Mouse (Mus musculus) hindbrain, embryonic 14.5 days (tissue): ENCODE measurements around the gene Mpo. TPM values are rescaled to one million over a fixed set of nuclear protein-coding genes. Genes with fewer than 3 reads are reported as not detected.

Experiments
- ATAC-seq: fragments of 200-750 bp; cut with Nextera tagmentation; 2 replicates; pipeline ENCODE4 v1.8.0; 2017; ENCODE audit warnings: moderate number of reproducible peaks, mild to moderate bottlenecking, moderate TSS enrichment, moderate library complexity; ENCODE audit not compliant: low FRiP score
- DNase-seq: peaks from one replicate; pipeline ENCODE4 v3.0.0-alpha.2; 2015; ENCODE audit warnings: low spot score
- H3K27ac ChIP-seq: fragments of 300-500 bp; sonication (generic); 2 replicates; pipeline ENCODE4 v1.5.1; 2014; ENCODE audit warnings: mild to moderate bottlenecking, moderate library complexity
- H3K27me3 ChIP-seq: fragments of 300-500 bp; sonication (generic); 2 replicates; pipeline ENCODE4 v1.6.1; 2014; ENCODE audit warnings: mild to moderate bottlenecking, low read length, mixed read lengths; ENCODE audit not compliant: control insufficient read depth, insufficient read depth
- H3K36me3 ChIP-seq: fragments of 300-500 bp; sonication (generic); replicated peaks from 2 replicates; pipeline ENCODE4 v1.6.1; 2014; ENCODE audit not compliant: control insufficient read depth, insufficient read depth
- H3K4me1 ChIP-seq: fragments of 300-500 bp; sonication (generic); replicated peaks from 2 replicates; pipeline ENCODE4 v1.6.1; 2014; ENCODE audit warnings: antibody characterized with exemption, low read length, mixed read lengths; ENCODE audit not compliant: control insufficient read depth, insufficient read depth
- H3K4me2 ChIP-seq: fragments of 300-500 bp; sonication (generic); replicated peaks from 2 replicates; pipeline ENCODE4 v1.6.1; 2014; ENCODE audit warnings: mild to moderate bottlenecking, moderate library complexity
- H3K4me3 ChIP-seq: fragments of 300-500 bp; sonication (generic); replicated peaks from 2 replicates; pipeline ENCODE4 v1.5.1; 2014; ENCODE audit warnings: mild to moderate bottlenecking, low read length
- H3K9ac ChIP-seq: fragments of 300-500 bp; sonication (generic); 2 replicates; pipeline ENCODE4 v1.6.1; 2014
- H3K9me3 ChIP-seq: fragments of 300-500 bp; sonication (generic); 2 replicates; pipeline ENCODE4 v1.6.1; 2016; ENCODE audit warnings: low read length; ENCODE audit not compliant: control insufficient read depth
- whole genome bisulfite sequencing: fragments of 180-500 bp; shearing (Covaris S2); extraction: QIAGEN DNeasy Blood & Tissue Kit; methylation state at CpG from one replicate; pipeline ENCODE4 v1.1.7; 2014; 5-methylcytosine and 5-hydroxymethylcytosine counted together
- polyA plus RNA-seq: library from polyadenylated mRNA; unstranded; fragments of >200 nt; fragmentation: Nextera tagmentation; extraction: Ambion mirVana; gene quantifications from 2 replicates; pipeline ENCODE4 v1.2.1, GENCODE M21; 2014

Gene Mpo
- polyA plus RNA-seq, 1 experiment from 2014 or later, result 0.88 TPM

DNA sequence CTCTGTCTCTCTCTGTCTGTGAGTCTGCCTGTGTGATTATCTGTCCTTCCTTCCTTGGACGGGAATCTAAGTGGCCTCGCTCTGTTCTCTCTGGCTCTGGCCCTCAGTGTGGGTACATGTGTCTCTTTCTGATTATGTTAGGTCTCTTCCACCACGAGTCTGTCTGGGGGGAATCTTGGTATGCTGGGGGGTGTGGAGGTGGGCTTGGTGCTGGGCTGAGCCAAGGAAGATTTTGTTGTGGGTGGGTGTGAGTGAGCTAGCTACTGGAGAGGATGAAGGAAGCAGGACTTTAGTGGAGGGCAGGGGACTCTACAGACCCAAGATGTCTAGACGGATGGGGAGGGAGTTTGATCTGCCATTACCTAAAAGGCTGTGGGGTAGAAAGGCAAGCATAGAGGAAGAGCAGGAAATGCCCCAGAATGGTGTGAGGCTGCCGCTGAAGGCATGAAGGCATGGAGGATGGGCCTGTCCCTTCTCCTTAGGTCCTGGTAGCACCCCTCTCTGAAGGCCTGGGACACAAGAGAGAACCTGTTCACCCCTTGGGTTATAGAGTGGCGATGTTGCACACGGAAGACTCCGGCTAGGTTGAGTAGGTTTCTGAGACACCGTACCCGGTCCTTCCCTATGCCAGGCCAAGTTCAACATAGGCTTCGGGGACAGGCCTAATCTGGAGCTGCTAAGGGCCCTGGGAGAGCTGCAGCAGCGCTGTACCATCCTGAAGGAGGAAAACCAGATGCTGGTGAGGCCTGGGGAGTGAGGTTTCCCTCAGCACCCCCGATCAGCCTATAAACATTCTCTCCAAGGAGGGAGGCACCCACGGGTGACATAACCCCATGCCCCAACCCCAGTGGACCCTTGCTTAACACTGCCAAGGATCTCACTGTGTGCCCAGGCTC lies 31.3 kb upstream of the Mpo start:
- ATAC-seq, result no peak
- Histone ChIP-seq H3K27ac (no peak overlapping the region), H3K4me1 (peaks cover 42% of the 10 kb centered on the region), H3K27me3 (peaks cover 3% of the 10 kb centered on the region; the same call in 1 of the 2 replicates), H3K9me3 (no peaks in the 10 kb centered on the region), H3K36me3 (peaks cover 9% of the 10 kb centered on the region), H3K4me3 (peak overlapping the region; percentile 73), H3K9ac (peak overlapping the region; percentile 71), H3K4me2 (peak overlapping the region; percentile 94)
- WGBS, result 75% methylated on average over 14 of the region's 14 CpGs
- DNase-seq, result no peak

DNA sequence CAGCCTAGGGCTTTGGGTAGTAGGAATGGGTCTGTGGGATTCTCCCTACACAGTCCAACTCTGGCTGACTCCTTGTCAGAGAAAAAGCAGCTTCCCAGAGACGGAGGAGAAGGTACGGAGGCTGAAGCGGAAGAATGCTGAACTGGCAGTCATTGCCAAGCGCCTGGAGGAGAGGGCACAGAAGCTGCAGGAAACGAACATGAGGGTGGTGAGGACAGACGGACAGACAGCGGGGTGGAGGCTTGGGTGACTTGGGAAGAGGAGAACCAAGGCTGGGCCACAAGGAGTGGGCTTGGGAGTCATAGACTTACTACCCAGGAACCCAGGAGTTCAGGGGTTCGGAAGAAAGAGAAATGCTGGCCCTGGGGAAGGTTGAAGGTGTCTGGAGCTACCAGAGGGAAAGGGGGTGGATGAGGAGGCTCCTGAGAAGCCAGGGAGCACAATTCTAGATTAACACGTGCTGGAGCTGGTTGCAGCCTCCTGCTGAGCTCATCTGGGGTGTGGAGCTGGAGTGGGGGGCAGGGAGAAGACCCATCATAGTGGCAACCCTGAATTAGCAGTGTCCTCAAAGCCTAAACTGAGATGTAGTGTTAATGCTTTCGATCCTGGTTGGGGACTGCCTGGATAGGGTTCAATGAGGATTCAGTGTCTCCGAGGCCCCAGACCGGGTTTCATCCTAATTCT lies 30.5 kb upstream of the Mpo start:
- WGBS, result 38% methylated on average over 12 of the region's 12 CpGs
- no peak for DNase-seq
- peak overlapping the region; percentile 94 for H3K4me2 ChIP-seq
- peaks cover 42% of the 10 kb centered on the region for H3K4me1 ChIP-seq
- H3K9ac ChIP-seq, result peak overlapping the region; percentile 71
- H3K27me3 ChIP-seq, result peaks cover 3% of the 10 kb centered on the region; the same call in 1 of the 2 replicates
- peak overlapping the region; percentile 73 for H3K4me3 ChIP-seq
- H3K9me3 ChIP-seq, result no peaks in the 10 kb centered on the region
- peaks cover 17% of the 10 kb centered on the region for H3K36me3 ChIP-seq
- ATAC-seq, result no peak
- H3K27ac ChIP-seq, result peak overlapping the region; percentile 84

DNA sequence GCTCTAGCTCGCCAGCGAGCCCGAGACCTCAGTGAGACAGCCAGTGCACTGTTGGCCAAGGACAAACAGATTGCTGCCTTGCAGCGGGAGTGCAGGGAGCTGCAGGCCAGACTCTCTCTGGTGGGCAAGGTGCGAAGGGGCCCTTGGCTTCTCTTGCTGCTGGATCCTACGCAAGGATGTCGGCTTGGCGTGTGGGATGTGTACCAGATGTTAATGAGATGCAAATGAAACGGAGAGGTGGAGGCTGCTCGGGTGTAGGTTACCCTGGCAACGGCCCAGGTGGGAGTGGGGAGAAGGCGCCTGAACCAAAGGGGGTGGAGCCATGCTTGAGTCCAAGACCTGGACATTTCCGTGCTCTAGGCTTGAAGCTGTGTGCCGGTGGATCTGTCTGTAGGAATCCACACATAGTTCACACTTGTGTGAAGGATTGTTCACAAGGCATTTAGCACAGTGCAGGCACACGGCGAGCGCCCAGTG lies 29.8 kb upstream of the Mpo start:
- Histone ChIP-seq H3K4me3 (peak overlapping the region; percentile 73), H3K4me2 (peak overlapping the region; percentile 94), H3K4me1 (peaks cover 42% of the 10 kb centered on the region), H3K27ac (peak overlapping the region; percentile 84), H3K27me3 (peaks cover 3% of the 10 kb centered on the region; the same call in 1 of the 2 replicates), H3K9ac (peak overlapping the region; percentile 71), H3K9me3 (no peaks in the 10 kb centered on the region), H3K36me3 (peaks cover 24% of the 10 kb centered on the region)
- DNase-seq (peak; percentile 80), ATAC-seq (peak; percentile 70)
- WGBS, result 1% methylated on average over 17 of the region's 17 CpGs

DNA sequence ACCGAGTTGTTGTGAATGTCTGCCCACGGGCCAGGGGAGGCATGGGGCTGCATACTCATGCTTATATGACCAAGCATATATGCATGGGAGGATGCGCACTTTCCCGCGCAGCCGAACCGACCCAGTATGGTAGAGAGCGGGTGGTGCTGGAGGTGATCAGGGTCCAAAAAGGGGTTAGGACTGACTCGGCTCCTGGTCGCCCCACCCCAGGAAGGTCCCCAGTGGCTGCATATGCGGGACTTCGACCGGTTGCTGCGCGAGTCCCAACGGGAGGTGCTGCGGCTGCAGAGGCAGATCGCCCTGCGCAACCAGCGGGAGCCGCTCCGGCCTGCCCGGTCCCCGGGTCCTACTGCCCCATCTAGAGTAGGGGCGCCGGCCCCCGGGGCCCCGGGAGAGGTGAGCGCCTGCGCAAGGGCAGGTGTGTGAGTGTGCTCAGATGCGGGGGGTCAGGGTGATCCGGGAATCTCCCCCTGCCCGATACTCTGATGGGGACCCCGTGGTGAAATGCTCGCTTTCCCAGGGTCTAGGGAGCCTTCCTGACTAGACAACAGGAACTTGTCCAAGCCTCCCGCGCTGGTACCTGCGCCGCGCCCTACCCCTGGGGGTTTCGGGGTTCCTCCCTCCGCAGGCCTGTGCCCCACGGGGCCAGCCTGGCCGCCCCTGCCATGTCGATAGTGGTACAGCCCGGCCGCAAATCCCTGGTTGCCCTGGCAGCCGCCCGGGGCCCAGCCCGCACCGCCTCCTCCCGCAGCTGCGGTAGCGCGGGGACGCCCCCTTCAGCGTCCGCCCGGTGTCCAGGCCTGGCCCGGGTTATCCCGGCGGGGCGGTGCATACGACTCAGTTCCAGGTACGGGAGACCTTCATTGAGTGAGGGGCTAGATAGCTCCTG lies 29.1 kb upstream of the Mpo start:
- peak overlapping the region; percentile 94 for H3K4me2 ChIP-seq
- ATAC-seq (peak; percentile 51), DNase-seq (peak; percentile 51)
- H3K9ac ChIP-seq, result peak overlapping the region; percentile 71
- peak overlapping the region; percentile 84 for H3K27ac ChIP-seq
- peaks cover 42% of the 10 kb centered on the region for H3K4me1 ChIP-seq
- peaks cover 29% of the 10 kb centered on the region for H3K36me3 ChIP-seq
- peak overlapping the region; percentile 73 for H3K4me3 ChIP-seq
- no peaks in the 10 kb centered on the region for H3K9me3 ChIP-seq
- peaks cover 3% of the 10 kb centered on the region; the same call in 1 of the 2 replicates for H3K27me3 ChIP-seq
- WGBS, result under 1% methylated on average over 65 of the region's 65 CpGs

DNA sequence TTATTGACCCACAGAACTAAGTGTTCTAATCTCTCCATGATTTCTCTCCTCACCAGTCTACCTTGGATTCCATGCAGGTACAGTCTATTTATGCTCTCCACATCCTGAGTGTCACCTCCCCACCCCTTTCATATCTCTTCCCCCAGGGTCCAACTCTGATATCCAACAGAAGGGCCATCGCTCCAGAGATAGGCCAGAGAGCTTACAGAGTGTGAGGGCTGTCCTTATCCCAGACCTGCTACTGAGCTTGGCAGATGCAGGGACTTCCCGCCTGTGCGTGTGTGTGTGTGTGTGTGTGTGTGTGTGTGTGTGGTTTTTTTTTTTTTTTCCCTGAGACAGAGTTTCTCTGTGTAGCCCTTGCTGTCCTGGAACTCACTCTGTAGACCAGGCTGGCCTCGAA lies 24.6 kb upstream of the Mpo start:
- Histone ChIP-seq H3K27ac (no peak overlapping the region), H3K9ac (no peak overlapping the region), H3K4me2 (no peak overlapping the region), H3K27me3 (peaks cover 3% of the 10 kb centered on the region; the same call in 1 of the 2 replicates), H3K4me1 (peaks cover 9% of the 10 kb centered on the region), H3K36me3 (peaks cover 74% of the 10 kb centered on the region), H3K9me3 (no peaks in the 10 kb centered on the region), H3K4me3 (no peak overlapping the region)
- WGBS, result 96% methylated on average over 4 of the region's 4 CpGs
- ATAC-seq, result no peak
- DNase-seq, result no peak

DNA sequence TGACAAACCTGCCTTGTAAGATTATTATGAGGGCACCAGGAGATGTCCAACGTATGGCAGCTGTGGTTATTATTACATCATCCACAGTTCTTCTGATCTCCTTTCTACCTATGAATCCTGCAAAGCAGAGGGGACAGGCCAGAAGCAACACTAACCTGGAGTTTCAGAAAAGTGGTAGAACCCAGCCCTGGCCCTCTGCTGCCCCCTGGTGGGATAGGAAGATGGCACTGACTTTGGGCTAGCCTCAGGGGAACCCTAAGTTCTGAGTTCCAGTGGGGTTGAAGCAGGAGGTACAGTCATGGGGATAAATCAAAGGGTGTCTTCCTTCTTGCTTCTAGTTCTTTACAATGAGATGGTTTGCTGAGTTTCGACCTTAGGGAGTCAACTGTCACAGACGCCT lies 22.4 kb upstream of the Mpo start:
- Histone ChIP-seq H3K27me3 (peaks cover 2% of the 10 kb centered on the region; the same call in 1 of the 2 replicates), H3K27ac (no peak overlapping the region), H3K4me3 (no peak overlapping the region), H3K9me3 (no peaks in the 10 kb centered on the region), H3K36me3 (peaks cover 88% of the 10 kb centered on the region), H3K4me2 (no peak overlapping the region), H3K4me1 (no peaks in the 10 kb centered on the region), H3K9ac (no peak overlapping the region)
- no peak for ATAC-seq
- peak; percentile 62 for DNase-seq
- WGBS, result 64% methylated on average over 3 of the region's 3 CpGs

DNA sequence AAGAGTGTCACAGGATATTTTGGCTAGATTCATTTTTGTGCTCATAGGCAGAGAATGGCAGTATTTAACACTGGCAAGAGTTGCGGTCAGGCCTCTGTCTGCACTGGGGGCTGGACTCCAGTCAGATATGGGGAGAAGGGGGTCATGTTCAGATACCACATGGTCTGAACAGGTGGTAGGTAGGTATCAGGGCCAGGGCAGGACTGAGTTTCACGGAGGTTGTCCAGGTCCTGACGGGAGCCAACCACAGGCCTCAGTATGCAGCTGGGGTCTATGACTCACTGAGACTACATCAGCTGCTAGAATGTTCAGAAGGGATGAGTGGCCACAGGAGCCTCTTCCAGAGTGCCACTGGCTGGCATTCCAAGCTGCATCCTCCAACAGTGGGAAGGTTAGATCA lies 21.0 kb upstream of the Mpo start:
- peaks cover 92% of the 10 kb centered on the region for H3K36me3 ChIP-seq
- no peaks in the 10 kb centered on the region for H3K4me1 ChIP-seq
- no peak overlapping the region for H3K9ac ChIP-seq
- H3K9me3 ChIP-seq, result no peaks in the 10 kb centered on the region
- H3K27me3 ChIP-seq, result no peaks in the 10 kb centered on the region
- no peak overlapping the region for H3K4me2 ChIP-seq
- H3K4me3 ChIP-seq, result no peak overlapping the region
- ATAC-seq, result no peak
- WGBS, result 84% methylated on average over 3 of the region's 3 CpGs
- no peak for DNase-seq
- no peak overlapping the region for H3K27ac ChIP-seq

DNA sequence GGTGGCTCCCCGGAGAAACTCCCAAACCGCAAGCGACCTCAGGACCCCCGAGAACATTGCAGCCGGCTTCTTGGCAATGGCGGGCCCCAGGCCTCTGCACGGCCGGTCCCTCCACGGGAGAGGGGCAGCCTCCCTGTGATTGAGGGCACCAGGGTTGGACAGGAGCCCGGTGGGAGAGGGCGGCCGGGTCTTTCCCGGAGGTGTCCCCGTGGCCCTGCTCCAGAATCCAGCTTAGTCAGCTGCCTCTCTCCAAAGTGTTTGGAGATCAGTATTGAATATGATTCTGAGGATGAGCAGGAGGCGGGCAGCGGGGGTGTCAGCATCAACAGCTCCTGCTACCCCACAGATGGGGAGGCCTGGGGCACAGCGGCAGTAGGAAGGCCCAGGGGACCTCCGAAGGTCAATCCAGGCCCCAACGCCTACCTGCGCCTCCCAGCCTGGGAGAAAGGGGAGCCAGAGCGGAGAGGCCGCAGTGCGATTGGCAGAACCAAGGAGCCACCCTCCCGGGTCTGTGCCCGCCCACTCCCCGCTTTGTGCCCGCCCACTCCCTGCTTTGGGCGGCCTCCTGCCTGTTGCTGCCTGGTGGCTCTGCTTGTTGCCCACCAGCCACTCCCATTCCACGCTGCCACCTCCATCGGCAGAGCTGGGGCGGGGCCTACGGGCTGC lies 15.1 kb upstream of the Mpo start:
- 11% methylated on average over 30 of the region's 32 CpGs for WGBS
- peak overlapping the region; percentile 36; the same call in 1 of the 2 replicates for H3K9ac ChIP-seq

More for the DNA sequence above, 15.1 kb upstream of the Mpo start:
- Histone ChIP-seq H3K4me1 (0 out of 2 replicates have a peak, but pooled peaks cover 6% of the 10 kb centered on the region), H3K36me3 (peaks cover 72% of the 10 kb centered on the region), H3K4me2 (peak overlapping the region; percentile 50), H3K27ac (no peak overlapping the region), H3K9me3 (no peaks in the 10 kb centered on the region), H3K27me3 (no peaks in the 10 kb centered on the region), H3K4me3 (peak overlapping the region; percentile 15)
- peak; percentile 61; the same call in 1 of the 2 replicates for ATAC-seq
- peak; percentile 40 for DNase-seq
